Mouse (Mus musculus): ENCODE results near the gene Olfr1102.

The Olfr1102 gene

DNA sequence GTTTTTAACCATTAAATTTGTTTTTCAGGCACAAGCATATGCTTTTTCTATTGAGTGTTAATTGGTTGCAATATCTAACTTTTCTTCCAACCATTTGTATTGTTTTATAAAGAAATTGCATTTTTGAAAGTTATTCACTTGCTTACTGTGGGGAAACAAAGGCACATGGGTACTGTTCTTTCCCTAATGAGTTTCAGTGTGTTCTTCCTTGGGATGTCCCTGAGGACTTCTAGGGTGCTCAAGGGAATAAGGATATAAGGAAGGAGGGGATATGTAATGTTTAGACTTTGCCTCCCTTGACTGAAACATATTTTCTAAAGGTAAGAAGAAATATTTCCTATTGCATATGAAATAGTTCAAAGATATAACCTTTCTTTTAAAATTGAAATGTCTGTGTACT, at the start of gene Olfr1102:
Gene Olfr1102, plus strand, starts transcription at position 301 of the 400 bp plus-strand sequence.
- CTCF ChIA-PET = no interaction called here

DNA sequence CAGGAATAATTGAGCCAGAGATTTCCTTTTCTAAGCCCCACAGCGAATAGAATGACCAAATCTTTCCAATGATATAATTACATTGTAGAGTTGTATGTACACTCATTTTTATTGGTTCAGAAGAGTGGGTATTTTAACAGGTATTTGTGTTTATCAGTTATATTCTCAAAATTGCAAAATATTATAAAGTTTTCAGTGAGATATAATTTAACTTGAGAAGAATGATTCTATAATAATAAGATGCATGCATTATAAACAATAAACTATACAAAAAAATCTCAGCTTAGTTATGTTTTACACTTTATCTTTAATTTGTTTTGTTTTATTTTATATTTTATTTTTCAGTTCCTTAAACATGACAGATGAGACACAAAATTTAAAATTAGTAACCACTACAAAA, 37.6 kb upstream of the Olfr1102 start, which contains the start of gene Olfr1099:
Gene Olfr1099, minus strand, starts transcription at position 101 of the 400 bp plus-strand sequence.
- CTCF ChIA-PET = no interaction called here

DNA sequence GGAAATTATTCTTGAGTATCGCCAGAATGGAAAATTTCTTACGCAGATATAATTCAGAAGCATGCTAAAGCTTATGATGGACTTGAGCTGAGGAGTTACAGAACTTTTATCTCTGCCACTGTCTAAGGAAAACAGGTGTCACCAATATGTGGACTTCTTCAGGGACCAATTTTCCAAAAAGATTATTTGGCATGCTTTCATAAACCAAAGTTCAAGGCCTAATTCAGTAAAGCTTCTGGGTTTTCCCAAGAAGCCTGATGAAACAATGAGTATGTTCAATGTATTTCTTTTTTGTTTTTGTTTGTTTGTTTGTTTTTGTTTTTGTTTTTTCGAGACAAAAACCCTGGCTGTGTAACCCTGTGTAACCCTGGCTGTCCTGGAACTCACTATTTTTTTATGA, 18.3 kb upstream of the Olfr1102 start, which contains the start of gene Olfr1100:
Gene Olfr1100, minus strand, starts transcription at position 101 of the 400 bp plus-strand sequence.
- CTCF ChIA-PET = no interaction called here

DNA sequence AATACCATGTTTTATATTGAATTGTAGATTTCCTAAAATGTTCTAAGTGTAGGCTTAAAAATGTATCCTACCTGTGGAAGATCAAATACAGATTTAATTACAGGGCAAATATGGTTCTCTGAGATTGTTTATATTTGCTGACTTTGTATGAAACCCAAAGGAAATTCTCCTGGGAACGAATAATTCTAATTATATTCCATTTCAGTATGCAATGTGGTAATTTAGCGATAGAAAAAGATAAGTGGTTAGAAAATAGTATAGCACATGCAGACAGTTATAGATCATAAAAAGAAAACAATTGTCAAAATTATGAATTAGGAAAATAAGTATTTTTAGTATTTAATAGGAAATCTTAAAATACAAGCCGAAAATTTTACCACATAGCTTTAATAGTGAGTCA, 7.1 kb upstream of the Olfr1102 start, which contains the start of gene Olfr1101:
Gene Olfr1101, minus strand, starts transcription at position 101 of the 400 bp plus-strand sequence.
- CTCF ChIA-PET = no interaction called here

DNA sequence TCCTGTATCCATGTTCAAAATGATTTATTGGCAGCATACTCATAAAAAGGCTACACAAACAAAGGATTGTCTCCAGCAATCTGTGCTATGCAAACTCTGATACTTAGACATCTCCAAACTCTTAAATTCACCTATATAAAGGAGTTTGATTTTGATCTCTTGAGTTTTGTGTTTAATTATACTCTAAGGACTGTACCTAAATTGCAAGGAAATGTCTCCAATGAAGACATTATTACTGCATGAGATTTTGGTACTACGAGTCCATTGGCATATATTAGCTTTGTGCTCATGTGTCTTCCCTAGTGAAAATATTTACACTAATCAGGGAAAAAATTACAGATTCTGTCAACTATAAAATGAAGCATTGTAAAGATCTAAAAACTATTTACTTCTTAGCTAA, 28.8 kb downstream of the Olfr1102 start, which contains the start of gene Olfr1104:
Gene Olfr1104, minus strand, starts transcription at position 101 of the 400 bp plus-strand sequence.
- CTCF ChIA-PET = no interaction called here

DNA sequence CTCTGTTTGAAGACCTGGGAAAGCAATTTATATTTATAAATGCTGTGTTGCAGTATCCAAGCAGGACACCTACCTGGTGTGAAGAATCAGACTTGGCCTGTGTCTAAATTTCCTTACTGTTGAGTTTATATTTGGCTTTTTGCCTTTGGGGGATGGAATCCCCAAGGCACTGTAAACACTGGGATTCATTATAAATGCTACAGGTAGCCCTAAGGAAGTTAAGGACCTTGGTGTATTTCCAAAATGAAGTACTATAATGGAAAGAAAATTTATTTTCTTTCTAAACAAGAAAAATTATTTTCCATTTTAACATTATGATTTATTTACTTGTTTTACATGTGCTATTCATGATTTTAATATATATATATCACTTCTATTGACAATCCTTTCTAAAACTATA, 38.2 kb downstream of the Olfr1102 start, which contains the start of gene Olfr1105:
Gene Olfr1105, minus strand, starts transcription at position 101 of the 400 bp plus-strand sequence.
- CTCF ChIA-PET = no interaction called here

DNA sequence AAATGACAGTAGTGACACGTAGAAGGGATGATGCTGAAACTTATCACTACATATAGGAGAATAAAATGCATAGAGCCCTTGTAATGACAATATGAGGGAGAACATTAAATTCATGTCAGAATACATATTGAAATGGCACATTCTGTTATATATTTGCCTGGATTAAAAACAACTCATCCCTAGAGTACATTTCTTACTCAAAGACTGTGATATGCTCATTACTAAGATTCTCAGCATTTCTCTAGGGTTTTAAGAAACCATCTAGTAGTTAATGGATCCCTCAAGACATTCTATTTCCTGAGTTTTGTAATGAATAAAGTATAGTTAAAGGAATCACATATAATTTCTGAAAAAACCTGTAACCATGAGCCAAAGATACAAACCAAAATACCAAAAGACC, 54.0 kb downstream of the Olfr1102 start, which contains the start of gene Olfr1106:
Gene Olfr1106, minus strand, starts transcription at position 101 of the 400 bp plus-strand sequence.
- CTCF ChIA-PET = no interaction called here
